Mouse (Mus musculus) c-Kit-positive CD71-positive TER-119-positive erythroid progenitor cells, embryonic 14.5 days (primary cell): Measurements from ENCODE around the gene Nol6.
A peak's percentile ranks its signal among the peaks of the same experiment; 100 is the strongest.
"Not testable (repeated sequence)": the region's sequence is repeated elsewhere in the genome, so short reads cannot be mapped to it uniquely, and the experiment has no call there.

Experiments used
- DNase-seq: peaks from one replicate; pipeline ENCODE4 v3.0.0-alpha.2; 2013; ENCODE audit warnings: low spot score

Gene Nol6

GRCm38 (mm10) chr4:41082803-41083202 lies 41.5 kb downstream of the Nol6 start:
- not testable (repeated sequence) for DNase-seq

GRCm38 (mm10) chr4:41081733-41082132 lies 42.5 kb downstream of the Nol6 start:
- peak; percentile 64 for DNase-seq

- DNase-seq: no peak
Measured at GRCm38 (mm10) chr4:41078726-41079125, 45.5 kb downstream of the Nol6 start.

- no peak for DNase-seq
Measured at GRCm38 (mm10) chr4:41074461-41074860, 49.8 kb downstream of the Nol6 start.

GRCm38 (mm10) chr4:41073008-41073817 lies 51.0 kb downstream of the Nol6 start:
- no peak for DNase-seq

GRCm38 (mm10) chr4:41071500-41072429 lies 52.5 kb downstream of the Nol6 start:
- DNase-seq: no peak

GRCm38 (mm10) chr4:41065196-41065595 lies 59.1 kb downstream of the Nol6 start:
- no peak for DNase-seq
